Mouse (Mus musculus) CD4-positive, CD25-positive, alpha-beta regulatory T cell, adult 9 weeks (primary cell): ENCODE results near the gene Olfr39. TPM values are rescaled to one million over a fixed set of nuclear protein-coding genes. Genes with fewer than 3 reads are reported as not detected.

ENCODE experiments used
- polyA plus RNA-seq: library from polyadenylated mRNA; unstranded; fragments of 100-300 nt; shearing (Covaris generic); gene quantifications from one replicate; pipeline ENCODE4 v1.2.1, GENCODE M21; 2017

The Olfr39 gene
- not detected for polyA plus RNA-seq

DNA sequence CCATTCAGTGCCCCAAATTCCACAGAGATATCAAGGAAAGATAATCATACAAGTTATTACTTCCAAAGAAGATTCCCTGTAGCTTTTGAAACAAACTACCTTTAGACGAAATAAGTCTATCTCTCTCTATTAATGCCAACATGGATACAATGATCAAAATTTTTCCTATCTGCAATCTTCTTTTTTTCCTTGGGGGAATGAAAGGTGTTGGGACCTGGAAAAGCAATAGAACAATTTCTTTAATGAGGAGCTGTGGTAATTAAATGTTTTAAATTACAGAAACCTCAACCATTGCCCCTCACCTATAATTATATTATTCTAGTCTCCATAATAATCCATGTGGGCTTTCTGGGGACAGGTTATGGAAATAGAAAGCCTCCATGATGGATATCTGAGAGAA, at the start of gene Olfr39:
TSS of gene Olfr39 (plus strand) at position 301 of the 400 bp plus-strand sequence.

GRCm38 (mm10) chr9:20236819-20237218, 45.3 kb upstream of the Olfr39 start, which contains the start of gene Olfr872:
TSS of gene Olfr872 (plus strand) at chr9:20237119.

DNA sequence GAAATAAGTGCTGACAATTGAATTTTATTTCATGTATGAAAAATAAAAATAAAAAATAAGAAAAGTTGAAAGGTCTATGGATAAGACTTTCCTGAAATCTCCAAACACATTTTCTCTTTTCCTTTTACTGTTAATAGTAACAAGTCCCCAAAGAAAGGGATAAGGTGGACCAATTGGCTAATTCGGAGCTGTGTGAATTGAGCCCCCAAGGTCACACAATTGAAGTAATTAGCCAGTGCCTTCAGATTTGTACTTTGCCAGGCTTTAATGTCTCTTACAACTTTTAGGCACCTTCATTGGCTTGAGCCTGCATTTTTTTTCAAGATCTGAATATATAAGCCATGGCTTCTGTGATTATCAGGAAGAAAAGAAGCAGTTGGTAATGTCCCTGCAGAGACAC, 16.1 kb downstream of the Olfr39 start, which contains the start of gene Olfr873:
TSS of gene Olfr873 (plus strand) at position 301 of the 400 bp plus-strand sequence.

GRCm38 (mm10) chr9:20335994-20336393, 53.8 kb downstream of the Olfr39 start, which contains the start of gene Olfr18:
TSS of gene Olfr18 (minus strand) at chr9:20336094.

Other genes starting within 250 kb of the Olfr39 start
- not detected for gene Olfr867, start 224.8 kb upstream of the Olfr39 start, polyA plus RNA-seq
- not detected for gene Olfr868, start 183.7 kb upstream of the Olfr39 start, polyA plus RNA-seq
- gene Olfr869, start 153.3 kb upstream of the Olfr39 start, polyA plus RNA-seq, result not detected
- not detected for gene Olfr870, start 108.3 kb upstream of the Olfr39 start, polyA plus RNA-seq
- not detected for gene Olfr871, start 70.1 kb upstream of the Olfr39 start, polyA plus RNA-seq
- not detected for gene Olfr872, start 45.2 kb upstream of the Olfr39 start, polyA plus RNA-seq
- gene Olfr873, start 16.2 kb downstream of the Olfr39 start, polyA plus RNA-seq, result not detected
- 0.21 TPM for gene Olfr18, start 53.7 kb downstream of the Olfr39 start, polyA plus RNA-seq
- 48.5 TPM for gene Zfp560, start 102.8 kb downstream of the Olfr39 start, polyA plus RNA-seq
- gene Zfp26, start 177.8 kb downstream of the Olfr39 start, polyA plus RNA-seq, result 38.1 TPM
- gene Zfp426, start 210.4 kb downstream of the Olfr39 start, polyA plus RNA-seq, result 30.9 TPM
- gene Zfp266, start 239.1 kb downstream of the Olfr39 start, polyA plus RNA-seq, result 35.5 TPM